ENCODE assay signal across 10 mouse cellular contexts in the genomic region with DNA sequence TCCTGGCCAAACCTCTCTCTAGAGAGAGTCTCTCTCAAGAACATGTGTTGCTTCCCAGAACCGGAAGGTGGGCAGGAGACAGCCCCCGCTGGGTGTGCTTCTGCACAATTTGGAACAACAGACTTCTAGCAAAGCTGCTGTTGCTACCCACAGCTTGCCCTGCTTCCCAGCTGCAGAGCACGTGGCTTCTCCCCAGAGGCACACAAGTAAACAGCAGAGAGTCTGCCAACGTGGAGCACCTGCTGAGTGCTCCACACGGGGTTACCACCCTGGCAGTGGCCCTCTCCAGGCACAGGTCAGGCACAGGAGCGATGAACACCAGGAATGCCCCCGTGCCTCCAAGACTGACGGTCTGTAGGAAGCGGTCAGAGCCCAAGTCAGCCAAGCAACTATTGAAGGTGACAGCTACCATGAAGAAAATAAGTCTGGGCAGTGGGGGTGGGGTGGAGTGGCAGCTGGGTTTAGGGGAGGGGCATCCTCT. TPM values are rescaled to one million over a fixed set of nuclear protein-coding genes. Genes with fewer than 3 reads are reported as not detected.
DNase-seq lines count a peak whose midpoint lies in the region; ATAC-seq and TF ChIP-seq lines count a peak whose summit lies in the region.
"Had no signal": no experiment of that assay in that cellular context is flagged by ENCODE, and none has a peak within 500 bp of the region (broad histone marks: within the 10 kb centered on the region; RNA-seq: fewer than 3 reads in every experiment).

No protein-coding gene starts in this region.

- H3K4me1 ChIP-seq in liver, postnatal 0 days (ENCODE audit: insufficient read depth): peaks cover 16% of the 10 kb centered on the region
- H3K4me1 ChIP-seq in liver, embryonic 12.5 days: peaks cover 30% of the 10 kb centered on the region
- H3K4me1 ChIP-seq in stomach, postnatal 0 days (replicated peaks; ENCODE audit: control insufficient read depth, insufficient read depth): no peaks in the 10 kb centered on the region
- H3K4me1 ChIP-seq: forebrain, embryonic 15.5 days; midbrain, embryonic 15.5 days had no signal

- no peaks in the 10 kb centered on the region for H3K9me3 ChIP-seq in liver, postnatal 0 days (ENCODE audit: low read length)
- H3K9me3 ChIP-seq in liver, embryonic 12.5 days (replicated peaks): no peaks in the 10 kb centered on the region
- H3K9me3 ChIP-seq in stomach, postnatal 0 days (ENCODE audit: control insufficient read depth, low read length): no peaks in the 10 kb centered on the region
- H3K9me3 ChIP-seq: forebrain, embryonic 15.5 days; midbrain, embryonic 15.5 days had no signal

- H3K9ac ChIP-seq in liver, postnatal 0 days (replicated peaks): no peak overlapping the region
- H3K9ac ChIP-seq in liver, embryonic 12.5 days: no peak overlapping the region
- no peak overlapping the region for H3K9ac ChIP-seq in stomach, postnatal 0 days (ENCODE audit: low read length)
- H3K9ac ChIP-seq: forebrain, embryonic 15.5 days; midbrain, embryonic 15.5 days had no signal

- H3K27me3 ChIP-seq in liver, postnatal 0 days (ENCODE audit: insufficient read depth, low read length): no peaks in the 10 kb centered on the region
- H3K27me3 ChIP-seq in liver, embryonic 12.5 days (replicated peaks): no peaks in the 10 kb centered on the region
- H3K27me3 ChIP-seq in stomach, postnatal 0 days (ENCODE audit: control insufficient read depth, insufficient read depth, low read length): no peaks in the 10 kb centered on the region
- H3K27me3 ChIP-seq: forebrain, embryonic 15.5 days; midbrain, embryonic 15.5 days had no signal

- peak; percentile 31 for DNase-seq in adrenal gland, postnatal 10 days
- no peak for DNase-seq in adrenal gland, adult 8-10 months
- peak; percentile 47 for DNase-seq in liver, postnatal 0 days
- peak; percentile 54 to 69 for DNase-seq in left cerebral cortex, adult 9 months (ENCODE audit: low spot score in 2 of 2)
- peak; percentile 77 to 87 for DNase-seq in thymus, postnatal 10 days (ENCODE audit: low spot score in 2 of 2)
- no peak for DNase-seq in lung, postnatal 36 days
- DNase-seq in stomach, postnatal 0 days (ENCODE audit: low spot score): no peak

- H3K4me2 ChIP-seq in liver, postnatal 0 days (ENCODE audit: low read depth, low read length): no peak overlapping the region
- no peak overlapping the region for H3K4me2 ChIP-seq in liver, embryonic 12.5 days
- no peak overlapping the region for H3K4me2 ChIP-seq in stomach, postnatal 0 days (replicated peaks; ENCODE audit: low read depth)
- H3K4me2 ChIP-seq: forebrain, embryonic 15.5 days; midbrain, embryonic 15.5 days had no signal

- H3K36me3 ChIP-seq in liver, postnatal 0 days (replicated peaks; ENCODE audit: insufficient read depth, low read length): no peaks in the 10 kb centered on the region
- H3K36me3 ChIP-seq in liver, embryonic 12.5 days: no peaks in the 10 kb centered on the region
- no peaks in the 10 kb centered on the region for H3K36me3 ChIP-seq in stomach, postnatal 0 days (ENCODE audit: control insufficient read depth, insufficient read depth, low read length)
- H3K36me3 ChIP-seq: forebrain, embryonic 15.5 days; midbrain, embryonic 15.5 days had no signal

- TF ChIP-seq EP300 in liver, postnatal 0 days (IDR thresholded peaks at IDR 0.05; ENCODE audit: low read depth): no peak; the same call in 1 of the 2 replicates
- TF ChIP-seq EP300 in stomach, postnatal 0 days (optimal IDR thresholded peaks at IDR 0.05): no peak

- 56% methylated on average over 9 of the region's 9 CpGs for WGBS in liver, postnatal 0 days (ENCODE audit: insufficient replicate concordance)
- 51% methylated on average over 9 of the region's 9 CpGs for WGBS in liver, embryonic 12.5 days (ENCODE audit: insufficient replicate concordance)
- 58% methylated on average over 9 of the region's 9 CpGs for WGBS in stomach, postnatal 0 days

- TF ChIP-seq CTCF in liver, postnatal 0 days (IDR thresholded peaks at IDR 0.05; ENCODE audit: low read depth): no peak
- no peak for TF ChIP-seq CTCF in stomach, postnatal 0 days (IDR thresholded peaks at IDR 0.05; ENCODE audit: low read depth)

- H3K27ac ChIP-seq in liver, postnatal 0 days (ENCODE audit: low read depth): peak overlapping the region; percentile 30
- no peak overlapping the region for H3K27ac ChIP-seq in liver, embryonic 12.5 days
- no peak overlapping the region for H3K27ac ChIP-seq in stomach, postnatal 0 days (replicated peaks)
- H3K27ac ChIP-seq: forebrain, embryonic 15.5 days; midbrain, embryonic 15.5 days had no signal

- H3K4me3 ChIP-seq in liver, postnatal 0 days (ENCODE audit: low read depth, low read length): no peak overlapping the region
- H3K4me3 ChIP-seq in liver, embryonic 12.5 days: no peak overlapping the region
- H3K4me3 ChIP-seq in stomach, postnatal 0 days (ENCODE audit: low read depth, low read length): no peak overlapping the region
- H3K4me3 ChIP-seq: forebrain, embryonic 15.5 days; midbrain, embryonic 15.5 days had no signal

- peak; percentile 58 for ATAC-seq in liver, postnatal 0 days
- ATAC-seq in liver, embryonic 12.5 days: no peak
- ATAC-seq in stomach, postnatal 0 days (ENCODE audit: low FRiP score, low TSS enrichment): no peak
- ATAC-seq: forebrain, embryonic 15.5 days; midbrain, embryonic 15.5 days had no signal

RNA-seq across cellular contexts. Expression of a gene that starts 26.0 kb away (rescaled TPM):
- 10 to 100 TPM in 1 of 2 experiments, 1 to 10 TPM in 1; 6.2 to 11.0 TPM for total RNA-seq in adrenal gland, postnatal 10 days (2021)
- 10 to 100 TPM in 1 of 4 experiments, 1 to 10 TPM in 3; 3.9 to 18.8 (median 5.7) TPM for total RNA-seq in adrenal gland, adult 8-10 months (2022)
- 2.7 and 3.4 TPM in 2 replicates for polyA plus RNA-seq in liver, postnatal 0 days (2015; fragmentation: Nextera tagmentation; extraction: Ambion mirVana)
- 5.7 and 5.9 TPM in 2 replicates for polyA plus RNA-seq in liver, embryonic 12.5 days (2016; fragmentation: Nextera tagmentation; extraction: Ambion mirVana)
- 14.1 and 18.5 TPM in 2 replicates for polyA plus RNA-seq in stomach, postnatal 0 days (2015; fragmentation: Nextera tagmentation; extraction: Ambion mirVana)

Comparison
In these comparisons a context has a peak if more than half of its experiments do, and no peak if none do; other contexts are left out.
1. DNase-seq: peak in adrenal gland, postnatal 10 days (single experiment), liver, postnatal 0 days (single experiment), left cerebral cortex, adult 9 months (2 of 2) and thymus, postnatal 10 days (2 of 2); none in adrenal gland, adult 8-10 months (single experiment), lung, postnatal 36 days (single experiment) and stomach, postnatal 0 days (single experiment).